Mouse (Mus musculus): ENCODE results near the gene Ccn2.

Gene Ccn2

DNA sequence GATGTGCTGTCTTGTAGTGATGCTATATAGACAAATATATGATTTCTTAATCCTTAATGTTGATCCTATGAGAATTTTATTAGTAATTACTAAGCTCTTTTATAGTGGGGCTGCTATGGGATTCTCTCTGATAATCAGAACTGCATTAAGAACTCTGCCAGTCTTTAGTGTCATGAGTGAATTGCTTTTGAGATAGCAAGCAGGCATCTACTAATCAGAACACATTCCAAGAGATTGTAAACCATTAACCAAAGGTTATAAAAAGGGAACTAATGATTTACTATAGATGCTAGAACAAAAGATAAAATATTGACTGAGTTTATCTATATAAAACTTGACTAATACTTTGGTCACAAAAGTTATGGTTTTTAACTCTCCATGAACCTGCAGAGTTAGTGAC lies 8.5 kb downstream of the Ccn2 start:
- DNase-seq: no peak

- DNase-seq: peak; percentile 72
Observed at GRCm38 (mm10) chr10:24609146-24609545, 13.9 kb downstream of the Ccn2 start.

DNA sequence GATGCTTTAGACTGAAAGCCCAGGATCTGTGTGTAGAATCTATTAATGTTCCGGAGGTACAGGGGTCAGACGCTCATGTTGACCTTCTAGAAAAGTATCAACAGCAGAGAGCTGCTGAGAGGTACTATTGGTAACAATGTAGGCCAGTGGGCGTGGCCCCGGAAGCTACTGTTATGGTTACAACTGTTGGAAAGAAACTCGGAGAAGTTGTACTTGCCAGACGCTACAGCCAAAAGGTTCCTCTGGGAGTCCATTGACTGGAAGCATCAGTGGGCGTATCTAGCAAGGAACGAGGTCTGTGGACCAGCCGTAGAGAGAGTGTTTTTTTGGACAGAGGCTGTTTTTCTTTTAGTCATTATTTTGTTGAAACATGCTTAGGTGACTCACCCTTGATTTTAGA lies 14.5 kb downstream of the Ccn2 start:
- DNase-seq: peak; percentile 98

DNA sequence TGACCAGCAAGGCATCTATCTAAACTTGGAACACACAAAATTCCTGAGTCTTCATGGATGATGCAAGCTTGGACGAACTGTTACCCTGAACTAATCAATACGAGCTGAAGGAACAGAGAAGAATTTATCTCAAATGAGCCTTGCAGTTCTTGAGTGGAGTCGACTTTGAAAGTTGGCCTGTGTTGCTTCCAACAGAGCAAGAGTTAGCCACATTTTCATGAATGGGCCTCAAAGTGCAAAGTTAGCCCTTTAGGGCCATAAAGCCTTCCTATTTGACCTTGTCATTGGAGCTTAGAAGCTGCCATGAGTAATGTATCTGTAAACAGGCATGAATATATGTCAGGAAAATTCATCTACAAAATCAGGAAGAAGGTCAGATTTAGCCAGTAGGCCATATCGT lies 19.5 kb downstream of the Ccn2 start:
- no peak for DNase-seq

DNA sequence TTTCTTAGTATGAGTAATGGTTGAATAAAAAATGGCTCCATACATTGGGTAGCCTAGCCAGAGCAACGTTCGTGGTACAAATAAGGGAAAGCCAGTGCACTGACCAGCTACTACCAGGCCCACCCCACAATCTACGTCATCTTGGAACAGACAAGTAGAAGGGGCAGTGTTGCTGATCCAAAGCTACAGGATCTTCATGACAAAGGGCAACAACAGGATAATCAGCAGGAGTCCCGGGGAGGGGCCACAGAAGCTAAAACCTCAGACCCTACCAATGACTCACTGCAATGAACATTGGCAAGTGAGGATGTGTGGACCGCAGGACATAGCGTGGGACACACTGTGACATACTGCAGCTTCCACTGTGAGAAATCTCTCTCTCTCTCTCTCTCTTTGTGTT lies 20.6 kb downstream of the Ccn2 start:
- peak; percentile 84 for DNase-seq

DNA sequence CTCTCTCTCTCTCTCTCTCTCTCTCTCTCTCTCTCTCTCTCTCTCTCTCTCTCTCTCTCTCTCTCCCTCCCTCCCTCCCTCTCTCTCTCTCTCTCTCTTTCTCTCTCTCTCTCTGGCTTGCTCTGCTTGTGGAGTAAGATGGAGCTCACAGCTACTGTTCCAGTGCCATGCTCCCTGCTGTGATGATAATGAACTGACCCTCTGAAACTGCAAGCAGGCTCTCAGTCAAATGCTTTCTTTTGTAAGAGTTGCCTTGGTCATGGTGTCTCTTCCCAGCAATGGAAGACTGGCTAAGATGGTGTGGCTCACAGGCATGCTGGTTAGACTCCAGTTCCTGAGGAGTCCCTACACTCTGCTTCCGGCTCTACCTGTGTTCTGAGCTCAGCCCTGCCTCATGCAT lies 21.3 kb downstream of the Ccn2 start:
- peak; percentile 45 for DNase-seq

- DNase-seq: peak; percentile 94
Observed at GRCm38 (mm10) chr10:24621572-24621971, 26.3 kb downstream of the Ccn2 start.

GRCm38 (mm10) chr10:24622586-24622985 lies 27.3 kb downstream of the Ccn2 start:
- peak; percentile 92 for DNase-seq

DNA sequence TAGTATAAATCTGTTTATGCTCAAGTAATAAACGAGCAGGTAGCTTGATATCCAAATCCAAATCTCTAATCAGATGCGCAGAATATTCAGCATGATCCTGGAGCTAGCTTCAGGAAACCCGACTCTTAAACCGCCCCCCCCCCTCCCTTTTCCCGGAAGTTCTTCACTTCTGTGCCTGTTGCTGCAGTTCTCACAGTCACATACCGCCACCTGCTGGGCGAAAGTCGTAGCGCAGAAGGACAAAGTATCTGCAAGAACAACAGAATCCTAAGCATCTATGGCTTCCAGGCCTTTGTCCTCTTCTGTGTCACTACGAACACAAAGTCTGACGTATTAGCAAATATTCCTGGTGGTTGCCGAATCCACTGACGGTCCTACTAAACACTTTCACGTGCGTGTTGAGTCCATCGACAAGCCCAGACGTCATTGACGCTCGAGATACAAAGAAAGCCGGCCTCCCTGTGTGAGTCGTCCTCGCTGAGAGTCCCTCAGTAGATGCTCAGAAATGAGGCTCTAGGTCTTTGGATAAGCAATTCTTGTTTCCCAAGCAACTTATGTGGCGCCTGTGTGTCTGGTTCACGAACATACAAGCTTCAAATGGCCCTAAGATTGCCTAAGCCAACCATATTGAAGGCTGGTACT lies 29.9 kb downstream of the Ccn2 start:
- peak; percentile 93 for DNase-seq

DNA sequence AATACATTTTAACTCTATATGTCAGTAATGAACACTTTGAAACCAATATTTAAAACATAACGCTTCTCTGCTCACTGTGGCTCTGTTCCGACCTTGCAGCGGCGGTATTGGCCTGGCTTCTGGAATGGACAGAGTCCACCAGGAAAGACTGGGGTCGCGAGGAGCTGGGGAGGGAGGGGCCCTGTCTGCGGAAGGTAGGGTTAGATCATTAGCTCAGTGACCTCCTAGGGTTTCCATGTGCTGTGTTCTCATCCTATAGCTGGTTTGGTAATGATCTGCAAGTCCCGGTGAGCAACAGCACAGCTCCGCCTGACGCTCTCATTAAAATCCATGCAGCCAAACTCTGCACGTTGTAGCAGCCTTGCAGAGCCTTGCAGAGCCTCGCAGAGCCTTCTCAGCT lies 32.0 kb downstream of the Ccn2 start:
- DNase-seq: peak; percentile 55

DNA sequence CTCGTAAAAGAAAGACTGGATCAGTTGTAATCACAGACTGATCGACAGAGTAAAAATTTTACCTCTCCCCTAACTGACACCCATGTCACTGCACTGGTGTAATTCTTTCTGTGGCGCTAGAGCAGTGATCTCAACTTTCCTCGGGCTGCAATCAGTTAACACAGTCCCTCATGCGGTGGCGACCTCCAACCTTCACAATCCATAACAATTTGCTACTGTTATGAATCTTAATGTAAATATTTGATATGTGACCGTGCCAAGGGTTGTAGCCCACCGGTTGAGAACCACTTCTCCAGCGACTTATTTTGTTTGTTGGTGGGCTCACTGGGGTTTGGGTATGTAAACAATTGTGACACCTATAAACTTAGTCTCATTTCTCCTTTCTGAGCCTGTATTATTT lies 33.2 kb downstream of the Ccn2 start:
- DNase-seq: peak; percentile 61

GRCm38 (mm10) chr10:24629086-24629720 lies 34.0 kb downstream of the Ccn2 start:
- no peak for DNase-seq

DNA sequence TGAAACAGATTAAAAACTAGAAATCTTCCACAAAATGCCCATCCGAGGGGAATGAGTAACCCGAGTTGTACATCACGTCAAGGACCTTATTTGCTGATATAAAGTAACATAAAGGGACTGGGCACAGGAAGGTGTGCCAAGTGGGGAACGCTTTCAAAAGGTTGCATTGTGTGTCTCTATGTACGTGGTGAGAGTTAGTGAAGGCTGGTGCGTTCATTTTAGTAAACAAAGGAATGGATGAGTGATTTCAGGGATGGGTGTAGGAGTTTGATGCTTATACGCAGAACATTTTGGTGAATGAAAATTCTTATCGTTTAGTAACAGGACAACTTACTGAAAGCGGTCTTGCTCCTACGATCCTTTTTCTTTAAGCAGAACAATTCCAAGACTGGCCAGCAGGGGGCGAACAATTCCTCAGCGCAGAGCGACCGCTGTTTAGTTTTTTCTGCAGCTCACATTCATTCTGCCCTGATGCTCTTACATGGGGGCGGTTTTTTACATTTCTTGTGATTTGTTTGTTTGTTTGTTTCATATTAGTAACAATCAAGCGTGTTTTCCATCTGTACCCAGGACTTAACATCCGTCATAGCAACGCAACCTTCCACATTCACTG lies 35.3 kb downstream of the Ccn2 start:
- peak; percentile 83 for DNase-seq

- peak; percentile 46 for DNase-seq
Observed at GRCm38 (mm10) chr10:24631122-24631521, 35.9 kb downstream of the Ccn2 start.

DNA sequence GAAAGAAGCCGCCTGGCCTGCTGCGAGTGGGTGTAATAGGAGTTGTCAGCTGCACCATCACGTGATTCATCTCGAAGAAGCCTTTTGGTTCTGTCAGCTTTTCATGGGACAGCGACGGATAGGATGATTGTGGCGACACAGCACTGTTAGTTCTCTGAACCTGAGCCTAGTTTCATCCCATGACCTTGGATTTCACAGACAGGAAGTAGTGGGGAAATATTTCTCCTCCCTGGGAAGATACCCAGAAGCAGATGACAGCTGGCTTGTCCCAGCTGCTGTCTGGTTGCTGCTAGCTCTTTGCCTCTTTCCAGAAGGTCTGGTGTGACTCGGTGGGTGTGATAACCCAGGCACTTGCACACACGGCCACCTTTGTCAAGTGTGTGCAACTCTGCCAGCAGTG lies 39.0 kb downstream of the Ccn2 start:
- DNase-seq: peak; percentile 98

DNA sequence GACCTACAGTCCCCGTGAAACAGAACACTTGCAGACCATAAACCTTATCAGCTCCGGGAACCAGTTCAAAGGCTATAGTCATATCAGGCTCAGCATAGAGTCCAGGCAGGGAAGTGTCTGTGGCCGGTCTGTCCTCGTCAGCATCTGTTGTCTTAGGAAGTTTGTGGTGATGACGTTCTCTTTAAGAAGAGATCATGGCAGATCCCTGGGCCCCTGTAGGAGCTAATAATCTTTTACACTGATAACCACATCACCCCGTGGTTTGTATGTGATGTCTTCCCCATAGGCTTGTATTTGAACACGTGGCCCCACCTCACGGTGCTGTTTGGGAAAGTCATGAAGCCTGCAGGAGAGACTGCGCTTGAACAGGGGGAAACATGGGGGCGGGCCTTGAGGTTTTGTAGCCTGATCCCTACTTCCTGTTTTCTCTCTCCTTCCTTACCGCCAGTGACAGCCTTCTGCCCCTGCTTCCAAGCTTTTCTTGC lies 40.1 kb downstream of the Ccn2 start:
- DNase-seq: peak; percentile 95

DNA sequence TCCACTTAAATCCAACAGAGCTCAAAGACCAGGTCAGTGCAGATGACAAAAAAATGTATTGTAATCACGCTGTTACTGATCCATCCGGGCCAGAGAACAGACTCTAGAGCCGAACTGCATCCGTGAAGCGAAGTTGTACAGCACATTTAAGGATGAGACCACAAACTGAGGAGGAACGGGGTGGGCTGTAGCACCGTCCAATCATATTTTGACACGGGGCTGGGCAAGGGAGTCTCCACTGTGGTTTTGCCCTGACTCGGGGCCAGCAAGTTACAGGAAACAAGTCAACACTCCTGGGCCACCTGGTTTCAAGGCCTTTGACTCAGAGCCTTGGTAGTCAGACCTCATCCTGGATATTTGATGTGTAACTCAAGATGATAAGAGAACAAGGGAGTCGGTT lies 40.6 kb downstream of the Ccn2 start:
- DNase-seq: peak; percentile 92

GRCm38 (mm10) chr10:24636986-24637385 lies 41.7 kb downstream of the Ccn2 start:
- DNase-seq: peak; percentile 30

DNA sequence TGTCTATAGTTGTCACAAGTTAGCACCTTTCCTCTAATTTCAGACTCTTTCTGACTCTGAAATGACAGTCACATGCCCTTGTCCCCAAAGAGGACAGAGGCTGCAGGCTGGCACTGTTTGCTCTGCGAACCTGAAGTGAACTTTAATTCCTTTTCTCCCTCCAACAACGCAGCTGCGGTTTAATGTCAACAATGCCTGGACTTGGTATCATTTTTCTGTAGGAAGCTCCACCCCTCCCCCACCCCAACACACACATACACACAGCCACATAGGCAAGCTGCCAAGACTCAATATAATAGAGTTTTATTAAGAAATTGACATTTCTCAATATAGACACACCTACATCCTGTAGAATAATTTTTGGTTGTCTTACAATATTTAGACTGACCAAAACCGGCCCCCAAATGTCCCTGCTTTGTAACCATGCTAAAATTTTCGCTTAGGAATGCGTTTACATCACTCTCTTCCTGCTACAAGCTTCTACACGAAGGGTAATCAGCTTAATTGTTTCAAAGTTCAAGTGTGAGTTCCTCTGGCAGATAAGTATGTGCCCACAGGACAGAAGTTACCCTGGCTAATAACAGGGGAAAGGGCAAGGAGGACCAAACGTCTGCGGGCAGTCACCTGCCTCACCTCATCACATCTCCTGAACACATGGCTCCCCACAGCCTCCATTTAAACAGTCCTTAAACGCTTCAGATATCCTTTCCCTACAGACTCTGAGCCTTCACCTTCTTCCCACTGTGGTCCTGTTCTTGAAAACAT lies 43.2 kb downstream of the Ccn2 start:
- DNase-seq: peak; percentile 55

DNA sequence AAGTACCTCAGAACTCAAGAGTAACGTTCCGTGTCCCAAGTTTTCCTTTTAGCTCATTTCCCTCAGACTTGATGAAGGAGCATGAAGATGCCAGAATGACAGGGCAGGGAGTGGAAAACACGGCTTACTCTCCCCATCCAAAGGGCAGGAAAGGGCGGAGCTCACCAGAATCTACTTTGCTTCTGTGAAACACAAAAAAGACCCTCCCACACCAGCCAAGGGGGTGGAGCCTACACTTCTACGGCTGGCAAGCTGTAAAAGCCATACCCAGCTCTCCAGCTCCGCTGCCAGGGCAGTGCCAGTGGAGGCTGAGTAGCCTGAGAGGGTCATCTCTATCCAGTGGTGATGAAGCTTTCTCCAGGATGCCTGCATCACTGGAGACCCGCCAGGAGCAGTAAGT lies 44.4 kb downstream of the Ccn2 start:
- peak; percentile 80 for DNase-seq

GRCm38 (mm10) chr10:24640186-24640875 lies 45.1 kb downstream of the Ccn2 start:
- DNase-seq: no peak

DNA sequence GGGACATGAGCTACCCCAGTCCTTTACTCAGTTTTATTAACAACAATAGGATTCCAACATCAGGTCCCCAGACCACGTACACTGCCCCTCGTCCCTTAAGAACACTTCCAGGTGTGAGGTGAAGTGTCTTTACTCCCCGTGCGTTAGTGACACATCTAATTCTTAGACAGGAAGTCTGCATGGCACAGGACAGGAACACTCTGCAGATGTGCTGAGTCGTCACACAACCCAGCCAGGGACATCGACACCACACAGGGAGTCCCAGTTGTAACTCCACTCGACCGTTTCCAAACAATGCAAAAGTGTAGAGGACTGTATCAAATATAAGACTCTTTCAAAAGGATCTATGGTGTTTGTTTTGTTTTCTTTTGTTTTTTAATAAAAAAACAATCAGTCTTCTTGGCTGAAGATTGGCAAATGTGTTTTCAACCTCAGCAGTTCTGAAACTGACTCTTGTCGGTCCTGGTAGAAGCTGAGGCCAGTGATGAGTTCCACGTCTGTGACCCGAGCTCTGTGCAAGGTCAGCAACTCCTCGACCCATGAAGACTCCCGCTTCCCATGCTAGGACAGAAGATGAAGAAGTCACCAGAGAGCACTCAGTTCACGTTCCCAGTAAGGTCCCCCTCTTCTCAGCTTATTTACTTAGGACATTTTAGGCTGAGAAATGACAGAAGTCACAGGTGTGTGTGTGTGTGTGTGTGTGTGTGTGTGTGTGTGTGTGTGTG lies 46.3 kb downstream of the Ccn2 start:
- peak; percentile 91 for DNase-seq

Data from heart, adult 11 months (tissue).